ENCODE assay signal across 23 mouse cellular contexts in the genomic region with DNA sequence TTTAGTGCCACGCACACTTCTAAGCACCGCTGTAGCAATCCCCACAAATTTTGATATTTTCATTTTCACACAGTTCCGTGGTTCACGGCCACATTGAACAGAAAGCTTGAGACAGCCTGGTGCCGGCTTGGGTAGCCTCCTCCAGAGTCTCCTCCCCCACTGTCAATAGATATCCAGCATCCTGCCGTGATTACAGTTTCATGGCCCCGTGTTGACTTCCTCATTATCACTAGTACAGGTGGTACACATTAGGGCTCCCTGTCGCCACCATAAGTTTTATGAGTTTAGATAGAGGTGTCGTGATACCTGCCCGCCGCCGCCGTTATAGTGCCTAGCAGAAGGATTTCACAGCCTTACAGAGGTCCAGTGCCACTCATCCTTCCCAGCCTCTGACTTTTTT. TPM values are rescaled to one million over a fixed set of nuclear protein-coding genes. Genes with fewer than 3 reads are reported as not detected.
A peak's percentile ranks its signal among the peaks of the same experiment; 100 is the strongest.
DNase-seq lines count a peak whose midpoint lies in the region; ATAC-seq and TF ChIP-seq lines count a peak whose summit lies in the region.
"Had no signal": no experiment of that assay in that cellular context is flagged by ENCODE, and none has a peak within 500 bp of the region (broad histone marks: within the 10 kb centered on the region; RNA-seq: fewer than 3 reads in every experiment).

No protein-coding gene starts in this region.

- no peak overlapping the region for H3K9ac ChIP-seq in kidney, embryonic 15.5 days
- no peak overlapping the region for H3K9ac ChIP-seq in stomach, embryonic 16.5 days (ENCODE audit: low read length)
- H3K9ac ChIP-seq in stomach, postnatal 0 days (ENCODE audit: low read length), result no peak overlapping the region
- no peak overlapping the region for H3K9ac ChIP-seq in intestine, postnatal 0 days (ENCODE audit: low read depth, low read length)
- H3K9ac ChIP-seq: embryonic facial prominence, embryonic 12.5 days; forebrain, embryonic 13.5 days; forebrain, embryonic 15.5 days had no signal

- TF ChIP-seq EP300 in stomach, postnatal 0 days (optimal IDR thresholded peaks at IDR 0.05), result no peak

- 0 out of 2 replicates have a peak overlapping the region, but pooled peaks have one; percentile 6 for H3K4me2 ChIP-seq in kidney, embryonic 15.5 days
- no peak overlapping the region for H3K4me2 ChIP-seq in stomach, embryonic 16.5 days (ENCODE audit: low read depth, low read length)
- no peak overlapping the region for H3K4me2 ChIP-seq in stomach, postnatal 0 days (replicated peaks; ENCODE audit: low read depth)
- peak overlapping the region; percentile 30 for H3K4me2 ChIP-seq in intestine, postnatal 0 days (replicated peaks; ENCODE audit: low read depth)
- H3K4me2 ChIP-seq: embryonic facial prominence, embryonic 12.5 days; forebrain, embryonic 13.5 days; forebrain, embryonic 15.5 days had no signal

- no peak for TF ChIP-seq POLR2A in thymus, adult 2 months (IDR thresholded peaks at IDR 0.05; ENCODE audit: control insufficient read depth, extremely low read depth, insufficient read depth, low read length, poor library complexity)

- DNase-seq in kidney, adult 8-10 months, result no peak
- no peak for DNase-seq in stomach, postnatal 0 days (ENCODE audit: low spot score)
- no peak for DNase-seq in thymus, adult 2 months
- DNase-seq: adrenal gland, adult 8-10 months; adrenal gland, postnatal 14 days; adrenal gland, postnatal 36 days; B cell, adult 2 months; cerebellum, adult 11-12 months; cerebellum, adult 2 months; cerebellum, adult 9-10 months; cerebellum, postnatal 10 days; cerebellum, postnatal 25 days had no signal

- H3K36me3 ChIP-seq in kidney, embryonic 15.5 days, result peaks cover 7% of the 10 kb centered on the region; the same call in 1 of the 2 replicates
- H3K36me3 ChIP-seq in stomach, embryonic 16.5 days (ENCODE audit: control insufficient read depth, insufficient read depth, low read length), result no peaks in the 10 kb centered on the region
- no peaks in the 10 kb centered on the region for H3K36me3 ChIP-seq in stomach, postnatal 0 days (ENCODE audit: control insufficient read depth, insufficient read depth, low read length)
- no peaks in the 10 kb centered on the region for H3K36me3 ChIP-seq in intestine, postnatal 0 days (ENCODE audit: control insufficient read depth, insufficient read depth)
- H3K36me3 ChIP-seq in thymus, adult 2 months (ENCODE audit: control insufficient read depth, insufficient read depth, low read length), result no peaks in the 10 kb centered on the region
- H3K36me3 ChIP-seq: embryonic facial prominence, embryonic 10.5 days; forebrain, embryonic 15.5 days; G1E had no signal

- H3K27ac ChIP-seq in kidney, embryonic 15.5 days, result peak overlapping the region; percentile 47; the same call in 1 of the 2 replicates
- no peak overlapping the region for H3K27ac ChIP-seq in stomach, embryonic 16.5 days (ENCODE audit: low read length)
- no peak overlapping the region for H3K27ac ChIP-seq in stomach, postnatal 0 days (replicated peaks)
- no peak overlapping the region for H3K27ac ChIP-seq in intestine, postnatal 0 days (ENCODE audit: low read depth, low read length)
- no peak overlapping the region for H3K27ac ChIP-seq in thymus, adult 2 months (ENCODE audit: control insufficient read depth, insufficient read depth, low read length)
- H3K27ac ChIP-seq: embryonic facial prominence, embryonic 10.5 days; embryonic facial prominence, embryonic 12.5 days; forebrain, embryonic 15.5 days had no signal

- H3K27me3 ChIP-seq in kidney, embryonic 15.5 days, result no peaks in the 10 kb centered on the region
- no peaks in the 10 kb centered on the region for H3K27me3 ChIP-seq in stomach, embryonic 16.5 days (ENCODE audit: control insufficient read depth, insufficient read depth, low read length)
- no peaks in the 10 kb centered on the region for H3K27me3 ChIP-seq in stomach, postnatal 0 days (ENCODE audit: control insufficient read depth, insufficient read depth, low read length)
- no peaks in the 10 kb centered on the region for H3K27me3 ChIP-seq in intestine, postnatal 0 days (replicated peaks; ENCODE audit: control insufficient read depth, insufficient read depth, low read length)
- H3K27me3 ChIP-seq in thymus, adult 2 months (ENCODE audit: control insufficient read depth, insufficient read depth, low read length), result no peaks in the 10 kb centered on the region
- H3K27me3 ChIP-seq: embryonic facial prominence, embryonic 12.5 days; forebrain, embryonic 13.5 days; forebrain, embryonic 15.5 days; Patski had no signal

- no peaks in the 10 kb centered on the region for H3K9me3 ChIP-seq in kidney, embryonic 15.5 days (replicated peaks)
- no peaks in the 10 kb centered on the region for H3K9me3 ChIP-seq in stomach, embryonic 16.5 days (replicated peaks; ENCODE audit: control insufficient read depth, low read length)
- no peaks in the 10 kb centered on the region for H3K9me3 ChIP-seq in stomach, postnatal 0 days (ENCODE audit: control insufficient read depth, low read length)
- H3K9me3 ChIP-seq in intestine, postnatal 0 days (ENCODE audit: control insufficient read depth), result no peaks in the 10 kb centered on the region
- H3K9me3 ChIP-seq: embryonic facial prominence, embryonic 10.5 days; embryonic facial prominence, embryonic 12.5 days; forebrain, embryonic 13.5 days; forebrain, embryonic 15.5 days had no signal

- ATAC-seq in kidney, embryonic 15.5 days (replicated peaks; ENCODE audit: low FRiP score), result no peak
- ATAC-seq in stomach, embryonic 16.5 days (ENCODE audit: insufficient read depth, low FRiP score), result 0 out of 2 replicates have a peak, but pooled peaks have one; percentile 8
- ATAC-seq in stomach, postnatal 0 days (ENCODE audit: low FRiP score, low TSS enrichment), result no peak
- ATAC-seq in intestine, postnatal 0 days, result peak; percentile 53
- ATAC-seq: activated CD4-positive, CD25-positive, alpha-beta regulatory T cell, adult 4 months; CD4-positive, CD25-positive, alpha-beta regulatory T cell, adult 4 months; forebrain, embryonic 13.5 days; forebrain, embryonic 15.5 days; Patski had no signal

- no peak for TF ChIP-seq CTCF in stomach, postnatal 0 days (IDR thresholded peaks at IDR 0.05; ENCODE audit: low read depth)
- no peak for TF ChIP-seq CTCF in intestine, postnatal 0 days (IDR thresholded peaks at IDR 0.05; ENCODE audit: low read depth)
- TF ChIP-seq CTCF in thymus, adult 2 months (IDR thresholded peaks at IDR 0.05; ENCODE audit: borderline replicate concordance, control insufficient read depth, extremely low read depth, insufficient read depth, low read length, poor library complexity), result no peak

- WGBS in kidney, embryonic 15.5 days, result 49% methylated on average over 13 of the region's 13 CpGs
- 74% methylated on average over 13 of the region's 13 CpGs for WGBS in stomach, embryonic 16.5 days
- 70% methylated on average over 13 of the region's 13 CpGs for WGBS in stomach, postnatal 0 days
- 48% methylated on average over 13 of the region's 13 CpGs for WGBS in intestine, postnatal 0 days
- 87% methylated on average over 13 of the region's 13 CpGs for WGBS in thymus, adult 2 months

- peaks cover 62% of the 10 kb centered on the region for H3K4me1 ChIP-seq in kidney, embryonic 15.5 days
- peaks cover 19% of the 10 kb centered on the region for H3K4me1 ChIP-seq in stomach, embryonic 16.5 days (ENCODE audit: control insufficient read depth, insufficient read depth, low read length)
- H3K4me1 ChIP-seq in stomach, postnatal 0 days (replicated peaks; ENCODE audit: control insufficient read depth, insufficient read depth), result no peaks in the 10 kb centered on the region
- peaks cover 4% of the 10 kb centered on the region for H3K4me1 ChIP-seq in intestine, postnatal 0 days (replicated peaks; ENCODE audit: control insufficient read depth, insufficient read depth, low read length)
- no peaks in the 10 kb centered on the region for H3K4me1 ChIP-seq in thymus, adult 2 months (replicated peaks; ENCODE audit: control insufficient read depth, insufficient read depth, low read length)

- H3K4me3 ChIP-seq in kidney, embryonic 15.5 days (replicated peaks), result no peak overlapping the region
- H3K4me3 ChIP-seq in stomach, embryonic 16.5 days (replicated peaks; ENCODE audit: low read length), result no peak overlapping the region
- no peak overlapping the region for H3K4me3 ChIP-seq in stomach, postnatal 0 days (ENCODE audit: low read depth, low read length)
- H3K4me3 ChIP-seq in intestine, postnatal 0 days (ENCODE audit: low read depth, low read length), result no peak overlapping the region
- H3K4me3 ChIP-seq in thymus, adult 2 months (ENCODE audit: control insufficient read depth, insufficient read depth, low read length), result no peak overlapping the region
- H3K4me3 ChIP-seq: embryonic facial prominence, embryonic 10.5 days; embryonic facial prominence, embryonic 12.5 days; forebrain, embryonic 13.5 days; forebrain, embryonic 15.5 days had no signal

RNA-seq across cellular contexts. Expression of gene Ctdspl, which starts 8.8 kb away (rescaled TPM):
- 24.9 and 26.2 TPM in 2 replicates for polyA plus RNA-seq in kidney, embryonic 15.5 days (2015; fragmentation: Nextera tagmentation; extraction: Ambion mirVana)
- 17.4 and 17.6 TPM in 2 replicates for polyA plus RNA-seq in stomach, embryonic 16.5 days (2015; fragmentation: Nextera tagmentation; extraction: Ambion mirVana)
- 7.4 and 9.0 TPM in 2 replicates for polyA plus RNA-seq in stomach, postnatal 0 days (2015; fragmentation: Nextera tagmentation; extraction: Ambion mirVana)
- 17.0 and 20.7 TPM in 2 replicates for polyA plus RNA-seq in intestine, postnatal 0 days (2015; fragmentation: Nextera tagmentation; extraction: Ambion mirVana)
- polyA plus RNA-seq in thymus, adult 2 months (2012; rRNA removed), result 9.3 and 10.6 TPM in 2 replicates
- polyA plus RNA-seq: G1E had no signal

Comparison
In these comparisons a context has a peak if more than half of its experiments do, and no peak if none do; other contexts are left out.
1. ATAC-seq: peak in stomach, embryonic 16.5 days (single experiment) and intestine, postnatal 0 days (single experiment); none in kidney, embryonic 15.5 days (single experiment) and stomach, postnatal 0 days (single experiment).
2. H3K4me2 ChIP-seq: peak in kidney, embryonic 15.5 days (single experiment) and intestine, postnatal 0 days (single experiment); none in stomach, embryonic 16.5 days (single experiment) and stomach, postnatal 0 days (single experiment).